Mouse (Mus musculus): ENCODE measurements around the gene Tbck. TPM values are rescaled to one million over a fixed set of nuclear protein-coding genes. Genes with fewer than 3 reads are reported as not detected.

The Tbck gene
- polyA plus RNA-seq, 1 experiment from 2014 or later: 11.3 TPM

GRCm38 (mm10) chr3:132864329-132864919, 180.5 kb downstream of the Tbck start:
- Histone ChIP-seq H3K36me3 (ENCODE audit: insufficient read depth, low read length) (no peaks in the 10 kb centered on the region), H3K27me3 (replicated peaks; ENCODE audit: insufficient read depth, low read length) (0 out of 2 replicates have a peak, but pooled peaks cover 5% of the 10 kb centered on the region), H3K4me1 (ENCODE audit: insufficient read depth, low read depth, low read length) (no peaks in the 10 kb centered on the region; the same call in 1 of the 2 replicates), H3K9ac (replicated peaks; ENCODE audit: low read depth) (no peak overlapping the region), H3K9me3 (ENCODE audit: low read length) (no peaks in the 10 kb centered on the region), H3K4me3 (ENCODE audit: low read depth, low read length) (no peak overlapping the region), H3K4me2 (replicated peaks; ENCODE audit: low read depth, low read length) (no peak overlapping the region), H3K27ac (ENCODE audit: low read length) (no peak overlapping the region)
- TF ChIP-seq EP300 (IDR thresholded peaks at IDR 0.05) (no peak), CTCF (IDR thresholded peaks at IDR 0.05) (no peak)
- DNase-seq (ENCODE audit: low spot score) (no peak), ATAC-seq (no peak)
- WGBS: 51% methylated on average over 14 of the region's 14 CpGs

DNA sequence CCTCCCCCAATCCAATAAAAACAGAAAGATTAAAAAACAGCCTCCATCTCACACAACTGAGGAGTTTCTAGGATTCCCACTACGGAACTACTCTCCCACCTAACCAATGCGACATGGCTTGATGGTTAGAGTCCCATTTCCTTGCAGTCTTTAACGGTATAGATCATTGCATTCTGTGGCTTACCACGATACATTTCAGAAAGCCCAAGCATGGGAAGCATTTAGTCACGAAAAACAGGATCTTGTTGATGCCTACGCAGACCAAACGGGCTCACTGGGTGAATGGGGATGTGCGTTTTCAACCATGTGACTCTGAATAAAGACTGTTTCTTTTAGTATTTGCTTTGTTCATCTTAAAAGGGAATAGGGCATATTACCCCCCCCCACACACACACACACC, 181.0 kb downstream of the Tbck start:
- Histone ChIP-seq H3K4me3 (ENCODE audit: low read depth, low read length) (no peak overlapping the region), H3K36me3 (ENCODE audit: insufficient read depth, low read length) (no peaks in the 10 kb centered on the region), H3K9me3 (ENCODE audit: low read length) (no peaks in the 10 kb centered on the region), H3K9ac (replicated peaks; ENCODE audit: low read depth) (no peak overlapping the region), H3K4me2 (replicated peaks; ENCODE audit: low read depth, low read length) (no peak overlapping the region), H3K27me3 (replicated peaks; ENCODE audit: insufficient read depth, low read length) (0 out of 2 replicates have a peak, but pooled peaks cover 5% of the 10 kb centered on the region), H3K4me1 (ENCODE audit: insufficient read depth, low read depth, low read length) (no peaks in the 10 kb centered on the region), H3K27ac (ENCODE audit: low read length) (no peak overlapping the region)
- no peak for ATAC-seq
- no peak for DNase-seq (ENCODE audit: low spot score)
- WGBS: 83% methylated on average over 8 of the region's 8 CpGs
- TF ChIP-seq CTCF (IDR thresholded peaks at IDR 0.05): no peak
- no peak for TF ChIP-seq EP300 (IDR thresholded peaks at IDR 0.05)

DNA sequence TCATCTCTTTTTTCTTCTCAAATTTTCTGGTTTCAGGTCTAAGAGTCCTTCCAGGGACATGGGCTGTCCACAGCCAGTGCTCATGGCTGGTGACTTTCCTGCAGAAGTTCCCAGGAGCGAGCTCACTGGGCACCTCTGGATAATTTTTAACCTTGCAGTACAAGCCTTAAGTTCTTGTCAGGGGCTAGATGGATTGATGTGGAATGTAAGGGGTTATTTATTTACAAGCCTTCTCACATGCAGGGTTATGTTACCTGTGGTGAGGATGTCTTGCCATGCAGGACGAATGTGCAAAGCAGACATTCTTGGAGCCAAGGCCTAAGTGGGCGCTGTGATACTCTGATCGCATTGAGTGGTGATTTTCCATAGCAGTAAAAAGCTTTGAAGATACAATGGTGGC, 181.7 kb downstream of the Tbck start:
- TF ChIP-seq EP300 (IDR thresholded peaks at IDR 0.05): no peak
- TF ChIP-seq CTCF (IDR thresholded peaks at IDR 0.05): no peak
- H3K9me3 ChIP-seq (ENCODE audit: low read length): no peaks in the 10 kb centered on the region
- no peak overlapping the region for H3K4me3 ChIP-seq (ENCODE audit: low read depth, low read length)
- H3K36me3 ChIP-seq (ENCODE audit: insufficient read depth, low read length): no peaks in the 10 kb centered on the region
- 0 out of 2 replicates have a peak, but pooled peaks cover 5% of the 10 kb centered on the region for H3K27me3 ChIP-seq (replicated peaks; ENCODE audit: insufficient read depth, low read length)
- H3K9ac ChIP-seq (replicated peaks; ENCODE audit: low read depth): no peak overlapping the region
- ATAC-seq: no peak
- H3K27ac ChIP-seq (ENCODE audit: low read length): no peak overlapping the region
- WGBS: 69% methylated on average over 4 of the region's 4 CpGs
- no peak overlapping the region for H3K4me2 ChIP-seq (replicated peaks; ENCODE audit: low read depth, low read length)
- no peak for DNase-seq (ENCODE audit: low spot score)
- H3K4me1 ChIP-seq (ENCODE audit: insufficient read depth, low read depth, low read length): no peaks in the 10 kb centered on the region

DNA sequence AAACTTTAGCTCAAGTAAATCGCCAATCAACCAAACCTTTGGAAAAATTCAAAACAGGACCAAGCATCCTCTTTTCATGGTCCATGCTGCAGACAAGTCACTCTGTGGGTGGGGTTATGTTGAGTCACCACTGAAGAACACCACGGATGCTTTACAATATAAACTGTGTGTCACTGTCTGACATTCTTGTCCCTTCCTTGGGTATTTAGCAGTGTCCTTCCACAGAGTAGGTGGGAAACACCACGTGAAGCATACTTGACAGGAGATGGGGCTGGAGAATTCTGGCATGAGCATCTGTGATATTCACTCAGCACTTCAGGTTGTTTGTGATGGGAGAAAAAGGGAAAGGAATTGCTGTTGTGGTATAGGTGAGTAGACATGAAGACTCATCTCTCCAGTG, 183.0 kb downstream of the Tbck start:
- ATAC-seq (no peak), DNase-seq (ENCODE audit: low spot score) (no peak)
- Histone ChIP-seq H3K9ac (replicated peaks; ENCODE audit: low read depth) (no peak overlapping the region), H3K4me3 (ENCODE audit: low read depth, low read length) (no peak overlapping the region), H3K9me3 (ENCODE audit: low read length) (no peaks in the 10 kb centered on the region), H3K36me3 (ENCODE audit: insufficient read depth, low read length) (no peaks in the 10 kb centered on the region), H3K4me2 (replicated peaks; ENCODE audit: low read depth, low read length) (no peak overlapping the region), H3K27ac (ENCODE audit: low read length) (no peak overlapping the region), H3K27me3 (replicated peaks; ENCODE audit: insufficient read depth, low read length) (0 out of 2 replicates have a peak, but pooled peaks cover 5% of the 10 kb centered on the region), H3K4me1 (ENCODE audit: insufficient read depth, low read depth, low read length) (no peaks in the 10 kb centered on the region)
- TF ChIP-seq CTCF (IDR thresholded peaks at IDR 0.05) (no peak), EP300 (IDR thresholded peaks at IDR 0.05) (no peak)
- WGBS: 79% methylated on average over 3 of the region's 3 CpGs

- peak; percentile 55 for DNase-seq (ENCODE audit: low spot score)
- H3K4me1 ChIP-seq (ENCODE audit: insufficient read depth, low read depth, low read length): no peaks in the 10 kb centered on the region; the same call in 1 of the 2 replicates
- no peak overlapping the region for H3K4me3 ChIP-seq (ENCODE audit: low read depth, low read length)
- H3K36me3 ChIP-seq (ENCODE audit: insufficient read depth, low read length): no peaks in the 10 kb centered on the region
- H3K9ac ChIP-seq (replicated peaks; ENCODE audit: low read depth): no peak overlapping the region
- no peaks in the 10 kb centered on the region for H3K9me3 ChIP-seq (ENCODE audit: low read length)
- WGBS: 38% methylated on average over 2 of the region's 2 CpGs
- no peaks in the 10 kb centered on the region for H3K27me3 ChIP-seq (replicated peaks; ENCODE audit: insufficient read depth, low read length)
- ATAC-seq: peak; percentile 34; the same call in 1 of the 2 replicates
- no peak overlapping the region for H3K27ac ChIP-seq (ENCODE audit: low read length)
- TF ChIP-seq CTCF (IDR thresholded peaks at IDR 0.05) (no peak), EP300 (IDR thresholded peaks at IDR 0.05) (peak; percentile 73)
- no peak overlapping the region for H3K4me2 ChIP-seq (replicated peaks; ENCODE audit: low read depth, low read length)
Observed at GRCm38 (mm10) chr3:132868838-132869237, 184.9 kb downstream of the Tbck start.

- no peaks in the 10 kb centered on the region for H3K36me3 ChIP-seq (ENCODE audit: insufficient read depth, low read length)
- no peak overlapping the region for H3K4me3 ChIP-seq (ENCODE audit: low read depth, low read length)
- no peaks in the 10 kb centered on the region for H3K9me3 ChIP-seq (ENCODE audit: low read length)
- no peaks in the 10 kb centered on the region; the same call in 1 of the 2 replicates for H3K4me1 ChIP-seq (ENCODE audit: insufficient read depth, low read depth, low read length)
- H3K27ac ChIP-seq (ENCODE audit: low read length): no peak overlapping the region
- no peak for TF ChIP-seq CTCF (IDR thresholded peaks at IDR 0.05)
- TF ChIP-seq EP300 (IDR thresholded peaks at IDR 0.05): no peak
- no peak overlapping the region for H3K9ac ChIP-seq (replicated peaks; ENCODE audit: low read depth)
- 88% methylated on average over 6 of the region's 6 CpGs for WGBS
- ATAC-seq (no peak), DNase-seq (ENCODE audit: low spot score) (no peak)
- H3K27me3 ChIP-seq (replicated peaks; ENCODE audit: insufficient read depth, low read length): no peaks in the 10 kb centered on the region
- no peak overlapping the region for H3K4me2 ChIP-seq (replicated peaks; ENCODE audit: low read depth, low read length)
Observed at GRCm38 (mm10) chr3:132870079-132870478, 186.1 kb downstream of the Tbck start.
